Mouse (Mus musculus): Measurements from ENCODE around the gene Gldn.
A peak's percentile ranks its signal among the peaks of the same experiment; 100 is the strongest.

Gene Gldn

GRCm38 (mm10) chr9:54286331-54286987 lies at the start of gene Gldn:
Gldn (plus strand) TSS chr9:54286486.
- no peak for DNase-seq (ENCODE audit: low read depth, low spot score)

DNA sequence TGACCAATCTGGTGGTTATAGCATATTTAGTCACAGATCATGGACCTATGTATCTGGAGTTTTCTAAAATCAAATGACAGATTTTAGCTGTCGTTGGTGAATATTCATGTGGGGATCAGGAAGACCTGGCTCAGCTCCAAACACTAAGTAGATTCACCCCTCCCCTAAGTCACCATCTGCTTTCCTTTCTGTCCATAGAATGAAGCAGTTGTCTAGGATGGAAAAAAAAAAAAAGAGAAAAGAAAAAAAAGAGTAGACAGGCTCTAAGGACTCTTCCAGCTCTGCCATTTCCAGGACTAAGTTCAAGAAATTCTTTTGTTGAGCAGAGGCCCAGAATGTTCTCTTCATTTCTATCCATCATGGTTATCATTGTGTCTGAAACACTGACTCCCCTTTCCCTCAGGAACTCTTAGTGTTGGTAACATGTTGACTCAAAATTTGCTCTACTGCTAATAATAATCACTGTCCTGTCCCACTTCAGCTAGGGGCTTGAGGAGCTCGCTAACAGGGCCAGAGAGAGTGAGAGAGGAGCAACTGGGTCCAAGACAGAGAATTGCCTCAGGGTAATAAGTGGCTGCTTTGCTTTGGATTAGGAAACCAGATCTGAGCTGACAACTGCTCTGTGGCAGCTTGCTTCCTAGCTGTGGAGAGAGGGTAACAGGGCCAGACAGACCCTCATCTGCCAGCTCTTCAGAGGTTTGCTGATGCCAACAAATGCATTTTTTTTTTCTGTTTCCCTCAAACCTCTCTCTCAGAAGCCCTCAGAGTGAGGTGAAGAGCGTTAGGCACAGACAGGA lies 41.2 kb upstream of the Gldn start:
- no peak for DNase-seq (ENCODE audit: low read depth, low spot score)

DNA sequence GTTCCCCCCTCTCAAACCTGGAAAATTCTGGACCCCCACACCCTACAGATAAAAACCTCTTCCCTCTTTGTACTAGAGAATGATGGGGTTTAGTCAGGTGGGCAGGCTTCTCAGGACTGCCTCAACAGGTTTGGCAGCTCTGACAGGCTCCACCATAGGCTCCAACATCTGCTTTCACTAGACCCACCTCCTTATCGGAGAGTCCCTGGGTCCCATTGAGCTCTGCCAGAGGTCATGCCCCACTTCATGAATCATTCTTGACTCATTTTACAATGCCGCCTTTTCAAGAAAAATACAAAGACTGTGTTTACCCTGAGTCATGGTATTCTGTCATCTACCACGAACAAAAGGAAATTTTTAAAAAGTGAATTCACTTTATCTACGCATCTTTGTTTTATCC lies 21.5 kb upstream of the Gldn start:
- DNase-seq (ENCODE audit: low read depth, low spot score) = no peak

DNA sequence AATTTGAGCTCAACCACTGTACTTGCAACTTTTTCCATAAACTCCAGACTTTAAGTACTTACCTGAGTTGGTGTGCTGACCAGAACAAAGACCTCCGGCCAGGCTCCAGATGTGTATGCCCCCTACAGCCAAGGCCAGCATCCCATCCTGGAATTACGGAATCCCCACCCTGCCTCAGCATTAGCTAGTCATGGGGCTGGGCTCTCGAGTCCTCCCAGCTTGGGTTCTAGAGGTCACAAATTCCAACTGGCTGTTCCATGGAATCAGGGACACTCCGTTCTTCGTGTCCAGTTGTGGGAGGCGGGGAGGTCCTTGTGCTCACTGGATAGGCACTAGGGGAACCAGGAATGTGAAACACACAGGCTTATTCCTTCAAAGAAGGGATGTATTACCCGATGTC lies 18.3 kb upstream of the Gldn start, which contains the start of gene Cyp19a1:
TSS of gene Cyp19a1 (minus strand) at position 101 of the 400 bp plus-strand sequence.
- no peak for DNase-seq (ENCODE audit: low read depth, low spot score)

GRCm38 (mm10) chr9:54269987-54270386 lies 16.3 kb upstream of the Gldn start:
- DNase-seq (ENCODE audit: low read depth, low spot score) = no peak

DNA sequence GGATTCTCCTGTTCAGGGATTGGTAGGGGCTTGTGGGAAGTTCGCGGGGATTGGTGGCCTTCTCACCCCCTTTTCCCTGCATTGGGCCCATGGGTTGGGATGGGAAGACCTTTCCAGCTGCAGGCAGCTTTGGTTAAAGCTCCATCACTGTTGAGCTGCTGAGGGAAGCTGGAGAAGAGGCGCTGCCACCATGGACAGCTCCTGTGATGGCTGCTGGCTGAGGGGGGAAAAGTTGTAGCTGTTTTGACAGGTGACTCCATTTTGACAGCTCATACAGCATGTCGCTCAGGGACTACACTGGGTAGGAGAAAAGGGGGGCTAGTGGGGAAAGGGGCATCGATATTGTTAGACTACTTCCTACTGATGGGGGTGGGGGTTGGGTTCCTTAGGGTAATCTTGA lies 15.4 kb upstream of the Gldn start:
- no peak for DNase-seq (ENCODE audit: low read depth, low spot score)

- no peak for DNase-seq (ENCODE audit: low read depth, low spot score)
Measured at GRCm38 (mm10) chr9:54275283-54275682, 11.0 kb upstream of the Gldn start.

DNA sequence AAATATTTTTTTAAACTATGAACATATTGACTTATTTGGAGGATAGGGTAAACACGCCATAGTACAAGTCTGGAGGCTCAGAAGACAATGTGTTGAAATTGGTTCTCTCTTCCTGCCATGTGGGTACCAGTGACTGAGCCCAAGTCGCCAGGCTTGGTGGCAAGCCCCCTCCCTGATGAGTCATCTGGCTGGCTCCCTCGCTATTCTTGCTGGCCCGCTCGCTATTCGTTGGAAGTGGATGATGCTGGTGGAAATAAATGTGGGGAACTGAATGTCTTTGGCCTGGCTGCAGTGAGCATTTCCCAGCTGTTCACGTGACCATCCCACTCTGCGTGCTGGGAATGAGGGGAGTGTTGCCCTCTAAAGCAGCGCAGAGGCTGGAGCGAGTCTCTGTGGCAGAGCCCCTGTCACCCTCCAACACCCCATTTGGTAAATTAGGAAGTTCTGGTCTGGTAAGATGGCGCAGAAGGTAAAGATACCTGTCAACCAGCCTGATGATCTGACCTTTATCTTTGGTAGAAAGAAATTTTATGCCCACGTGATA lies 7.2 kb upstream of the Gldn start:
- DNase-seq (ENCODE audit: low read depth, low spot score) = no peak

DNA sequence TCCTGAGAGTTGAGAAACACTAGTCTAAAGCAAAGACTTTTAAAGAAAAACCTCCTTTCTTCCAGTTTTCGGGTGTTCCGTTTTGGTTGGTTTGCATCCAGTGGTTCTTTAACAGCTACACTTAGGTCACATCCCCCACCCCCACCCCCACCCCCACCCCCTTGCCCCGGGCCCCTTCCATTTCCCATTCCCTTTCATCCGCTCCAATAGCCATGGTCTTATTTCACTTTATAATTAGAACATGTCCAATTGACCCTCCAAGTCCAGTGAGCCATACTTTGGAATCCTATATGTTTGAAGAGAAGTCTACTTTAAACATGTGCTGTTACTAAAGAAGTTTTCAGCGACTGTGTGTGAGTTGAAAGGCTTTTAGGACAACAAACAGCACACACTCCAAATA lies 1.5 kb downstream of the Gldn start:
- DNase-seq (ENCODE audit: low read depth, low spot score) = no peak

- DNase-seq (ENCODE audit: low read depth, low spot score) = no peak
Measured at GRCm38 (mm10) chr9:54299389-54299788, 13.1 kb downstream of the Gldn start.

DNA sequence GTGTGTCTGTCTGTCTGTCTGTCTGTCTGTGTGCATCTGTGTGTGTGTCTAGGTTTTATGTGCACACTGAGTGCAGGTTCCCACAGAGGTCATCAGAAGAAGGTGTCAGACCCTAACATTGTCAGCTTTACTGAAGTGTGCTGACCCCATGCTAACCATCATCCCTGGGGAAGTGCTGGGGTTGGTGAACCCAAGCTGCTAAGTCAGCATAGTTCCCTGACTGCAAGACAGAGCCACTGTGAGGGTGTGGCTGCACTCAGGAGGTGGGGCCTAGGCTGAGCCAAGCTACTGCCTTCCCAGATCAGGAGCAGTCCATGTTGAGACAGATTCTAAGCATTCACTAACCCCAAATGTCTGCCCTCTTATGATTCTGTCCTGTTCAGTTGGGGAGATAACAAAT lies 13.5 kb downstream of the Gldn start:
- no peak for DNase-seq (ENCODE audit: low read depth, low spot score)

DNA sequence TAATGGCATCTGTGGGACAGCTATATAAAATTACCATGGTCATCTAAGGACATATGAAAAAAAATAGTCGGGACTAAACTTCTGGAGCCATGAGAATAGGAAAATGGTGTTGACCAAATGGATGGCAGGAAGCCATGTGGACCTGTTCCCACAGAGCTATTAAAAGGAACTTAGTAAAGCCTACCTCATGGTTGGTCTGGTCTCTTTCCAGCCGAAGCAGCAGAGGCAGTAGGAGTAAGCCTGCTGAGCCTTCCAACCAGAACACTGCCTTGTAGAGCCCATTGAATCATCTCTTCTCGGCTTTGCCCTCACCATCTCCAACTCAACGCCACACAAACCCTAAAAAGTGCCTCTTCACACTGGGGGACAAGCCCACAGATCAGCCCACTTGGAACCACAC lies 15.0 kb downstream of the Gldn start:
- DNase-seq (ENCODE audit: low read depth, low spot score) = no peak

- DNase-seq (ENCODE audit: low read depth, low spot score) = no peak
Measured at GRCm38 (mm10) chr9:54308209-54308608, 21.9 kb downstream of the Gldn start.

GRCm38 (mm10) chr9:54308751-54309358 lies 22.6 kb downstream of the Gldn start:
- no peak for DNase-seq (ENCODE audit: low read depth, low spot score)

- DNase-seq (ENCODE audit: low read depth, low spot score) = no peak
Measured at GRCm38 (mm10) chr9:54316363-54316762, 30.1 kb downstream of the Gldn start.

GRCm38 (mm10) chr9:54323456-54323855 lies 37.2 kb downstream of the Gldn start:
- DNase-seq (ENCODE audit: low read depth, low spot score) = peak; percentile 41

- no peak for DNase-seq (ENCODE audit: low read depth, low spot score)
Measured at GRCm38 (mm10) chr9:54329201-54329600, 42.9 kb downstream of the Gldn start.

- DNase-seq (ENCODE audit: low read depth, low spot score) = no peak
Measured at GRCm38 (mm10) chr9:54335582-54335981, 49.3 kb downstream of the Gldn start.

DNA sequence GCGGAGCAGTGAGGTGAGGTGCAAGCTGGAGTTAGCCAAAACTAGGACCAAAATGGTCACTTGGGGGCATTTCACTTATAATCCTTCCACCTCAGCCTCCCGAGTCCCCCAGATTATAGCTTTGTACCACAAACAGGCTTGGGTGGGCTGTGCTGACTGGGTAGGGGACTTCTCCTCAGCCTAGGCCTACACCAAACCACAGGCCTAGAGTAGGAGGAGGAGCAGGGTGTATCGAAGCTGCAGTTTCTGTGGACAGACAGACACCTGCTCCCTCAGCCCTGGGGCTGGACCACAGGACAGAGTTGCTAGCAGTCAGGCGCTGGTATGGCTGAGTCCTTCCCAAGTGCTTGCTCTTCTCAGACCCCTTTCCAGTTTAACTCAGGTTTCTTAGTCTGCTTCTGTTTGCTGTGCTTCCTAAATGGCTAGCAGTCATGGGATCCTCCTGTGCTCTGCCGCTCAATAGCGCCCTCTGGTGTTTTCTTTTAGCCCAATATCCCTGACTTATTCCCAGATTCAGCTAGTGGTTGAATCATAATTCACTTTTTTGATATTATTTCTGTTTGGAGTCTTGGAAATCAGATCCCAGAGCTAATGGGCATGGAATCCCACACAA lies 50.4 kb downstream of the Gldn start:
- DNase-seq (ENCODE audit: low read depth, low spot score) = peak; percentile 37

DNA sequence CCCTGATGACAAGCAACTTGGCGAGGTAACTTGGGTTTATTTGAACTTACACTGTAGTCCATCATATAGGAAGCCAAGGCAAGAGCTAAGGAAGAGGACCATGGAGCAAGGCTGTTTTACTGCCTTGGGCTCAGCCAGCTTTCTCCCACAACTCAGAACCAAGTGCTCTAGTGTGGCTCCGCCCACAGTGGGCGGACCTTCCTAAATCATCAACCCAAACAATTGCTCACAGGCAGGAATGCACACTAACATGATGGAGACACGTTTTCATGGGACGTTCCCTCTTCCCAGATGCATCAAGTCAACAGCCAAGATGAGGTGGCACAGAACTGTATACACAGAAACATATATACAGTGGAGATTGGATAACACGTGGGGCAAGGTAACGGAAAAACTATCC lies 55.7 kb downstream of the Gldn start:
- no peak for DNase-seq (ENCODE audit: low read depth, low spot score)

DNA sequence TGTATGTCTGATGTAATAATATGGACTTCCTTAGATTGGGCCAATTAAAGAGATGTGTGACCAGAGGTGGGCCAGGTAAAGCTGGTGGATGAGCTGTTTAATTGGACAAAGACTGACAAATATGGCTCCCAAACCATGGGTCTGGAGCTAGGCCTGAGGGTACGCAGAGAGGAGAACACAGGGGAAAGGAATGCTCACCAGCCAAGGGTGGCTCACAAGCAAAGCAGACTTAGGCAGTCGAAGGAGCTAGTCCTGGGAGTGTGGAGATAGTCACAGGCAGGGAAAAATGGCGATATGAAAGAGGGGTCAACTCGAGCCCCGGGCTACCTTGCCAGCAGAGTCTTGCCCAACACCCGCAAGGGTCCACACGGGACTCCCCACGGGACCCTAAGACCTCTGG lies 70.5 kb downstream of the Gldn start:
- no peak for DNase-seq (ENCODE audit: low read depth, low spot score)

All from A20 (cell line).